Mouse (Mus musculus) MEL-GATA-1-ER (cell line): ENCODE measurements around the gene Shtn1.

ENCODE experiments used
- DNase-seq: peaks from one replicate; pipeline ENCODE4 v3.0.0-alpha.2; 2012; ENCODE audit warnings: low read depth; ENCODE audit errors: extremely low read depth

The Shtn1 gene

DNA sequence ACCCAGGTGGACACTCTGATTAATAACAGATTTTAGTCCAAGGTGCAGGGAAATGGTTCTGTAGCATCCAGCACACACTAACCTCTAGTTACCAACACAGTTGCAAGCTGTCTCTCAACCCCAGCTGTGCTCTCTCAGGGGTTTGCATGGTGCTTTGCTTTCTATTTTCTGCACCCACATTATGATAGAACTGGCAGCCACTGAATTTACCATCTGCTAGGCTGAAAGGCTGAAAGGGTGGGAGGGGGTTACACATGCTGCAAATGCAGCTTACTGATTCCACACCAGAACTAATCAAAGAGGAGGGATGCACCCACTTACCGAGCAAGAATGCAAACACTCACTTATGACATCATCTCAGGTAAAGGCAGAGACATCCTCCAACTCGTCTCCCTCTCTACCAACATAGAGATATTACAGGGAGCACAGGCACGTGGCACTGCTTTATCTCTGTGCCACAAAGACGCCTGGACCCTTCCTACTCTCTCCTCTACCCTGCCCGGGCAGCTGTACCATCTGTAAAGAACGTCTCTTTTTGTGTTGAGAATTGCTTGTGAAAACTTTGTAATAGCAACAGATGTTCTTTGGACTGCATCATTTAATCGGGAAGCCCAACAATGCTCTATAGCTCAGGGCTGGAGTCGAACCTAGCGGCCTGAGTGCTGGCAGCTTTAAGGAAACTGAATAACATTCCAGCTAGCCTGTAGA, 23.0 kb downstream of the Shtn1 start:
- DNase-seq, result no peak

DNA sequence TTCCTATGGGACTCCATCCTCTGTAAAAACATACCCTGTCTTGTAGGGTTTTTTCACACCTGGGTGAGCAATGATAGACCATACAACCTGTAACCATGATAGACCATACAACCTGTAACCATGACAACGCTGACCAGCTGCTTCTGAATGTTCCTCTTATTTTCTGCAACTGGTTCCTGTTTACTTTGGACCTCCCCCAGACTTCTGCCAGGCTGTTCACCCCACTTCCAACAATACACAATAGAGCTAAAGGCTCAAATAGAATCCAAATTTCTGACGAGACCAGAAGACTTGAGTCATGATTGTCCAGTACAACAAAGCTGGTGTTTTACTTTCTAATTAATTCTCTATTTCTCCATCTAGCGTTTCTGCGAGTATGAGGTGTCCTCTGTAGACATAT, 23.8 kb downstream of the Shtn1 start:
- no peak for DNase-seq

DNA sequence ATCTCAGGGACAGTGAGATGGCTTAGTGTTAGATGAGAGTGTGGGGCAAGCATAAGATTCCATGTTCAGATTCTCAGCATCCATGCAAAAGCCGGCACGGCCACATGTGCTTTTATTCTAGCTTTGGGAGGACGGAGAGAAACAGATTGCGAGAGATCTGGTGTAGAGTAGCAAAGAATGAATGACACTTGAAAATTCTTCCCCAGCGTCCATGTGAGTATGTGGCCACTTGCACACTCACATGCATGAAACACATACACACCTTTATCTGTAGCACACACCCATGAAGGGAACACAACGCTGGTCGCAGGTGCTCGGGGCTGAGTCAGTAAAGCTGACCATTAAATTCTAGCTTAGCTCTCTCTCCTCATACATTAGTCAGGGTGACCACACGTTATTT, 24.3 kb downstream of the Shtn1 start:
- no peak for DNase-seq

DNA sequence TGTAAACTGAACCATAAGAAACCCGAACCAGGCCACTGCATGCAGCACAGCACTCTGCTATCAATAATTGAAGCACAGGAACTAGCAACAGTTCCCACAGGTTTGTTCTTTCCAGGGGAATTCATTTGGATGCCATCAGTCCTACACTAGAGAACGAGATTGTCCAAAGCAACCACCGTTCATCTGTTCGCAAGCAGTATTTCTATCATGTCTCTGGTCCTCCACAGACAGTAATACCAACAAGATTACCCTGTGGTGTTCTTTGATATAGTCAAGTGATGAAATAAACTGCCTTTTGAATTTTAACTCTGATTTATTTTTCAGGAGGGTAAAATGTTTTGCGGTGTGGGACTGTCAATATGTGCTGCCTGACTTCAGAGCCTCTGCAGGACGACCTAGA, 27.0 kb downstream of the Shtn1 start:
- no peak for DNase-seq

DNA sequence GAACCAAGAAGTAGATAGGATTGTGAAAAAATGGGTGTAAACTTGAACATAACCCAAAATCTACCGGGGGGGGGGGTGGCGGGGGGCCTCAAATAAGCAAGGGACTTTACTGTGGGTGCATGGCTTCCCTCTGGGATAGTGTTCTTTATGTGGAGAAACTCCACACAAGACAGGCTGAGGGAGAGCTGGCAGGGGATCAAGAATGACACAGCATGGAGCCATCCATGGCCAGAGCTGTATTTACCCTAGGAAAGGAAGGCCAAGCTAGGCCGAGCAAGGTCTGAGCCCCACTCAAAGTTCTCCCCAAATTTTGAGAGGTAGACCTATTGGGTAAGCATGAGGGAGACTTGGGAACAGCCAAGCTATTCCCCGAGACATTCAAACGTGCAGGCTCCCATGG, 28.4 kb downstream of the Shtn1 start:
- DNase-seq, result no peak

DNA sequence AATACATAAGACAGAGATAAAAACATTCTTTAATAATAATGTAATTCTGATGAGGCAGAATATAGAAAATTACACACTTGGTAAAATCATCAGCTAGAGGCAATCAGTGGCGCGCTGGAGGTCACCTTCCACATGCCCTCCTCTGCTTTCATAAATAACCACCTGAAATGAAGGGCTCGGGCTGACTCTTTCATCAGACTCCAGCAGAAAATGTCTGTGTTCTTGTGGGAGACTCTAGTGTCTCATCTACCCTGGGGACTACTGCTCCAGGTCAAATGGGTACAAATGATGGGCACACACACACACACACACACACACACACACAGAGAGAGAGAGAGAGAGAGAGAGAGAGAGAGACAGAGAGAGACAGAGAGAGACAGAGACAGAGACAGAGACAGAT, 34.8 kb downstream of the Shtn1 start:
- DNase-seq, result no peak

DNA sequence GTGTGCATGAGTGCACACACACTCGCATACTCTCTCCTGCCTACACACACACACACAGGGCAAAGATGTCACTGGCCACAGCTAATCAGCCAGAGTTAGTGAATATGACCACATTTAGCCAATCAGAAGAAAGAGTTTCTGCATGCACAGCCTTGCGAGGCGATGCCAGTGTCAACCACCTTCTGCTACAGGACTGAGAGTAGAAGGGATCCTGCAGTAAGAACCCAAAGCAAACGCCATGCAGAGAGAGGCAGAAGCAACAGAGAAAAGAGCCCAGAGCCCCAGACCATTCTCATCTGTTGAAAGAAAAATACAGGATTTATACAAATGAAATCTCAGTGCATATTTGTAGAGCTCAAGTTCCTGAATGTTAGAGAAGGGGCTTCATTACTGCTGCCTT, 37.1 kb downstream of the Shtn1 start:
- no peak for DNase-seq

DNA sequence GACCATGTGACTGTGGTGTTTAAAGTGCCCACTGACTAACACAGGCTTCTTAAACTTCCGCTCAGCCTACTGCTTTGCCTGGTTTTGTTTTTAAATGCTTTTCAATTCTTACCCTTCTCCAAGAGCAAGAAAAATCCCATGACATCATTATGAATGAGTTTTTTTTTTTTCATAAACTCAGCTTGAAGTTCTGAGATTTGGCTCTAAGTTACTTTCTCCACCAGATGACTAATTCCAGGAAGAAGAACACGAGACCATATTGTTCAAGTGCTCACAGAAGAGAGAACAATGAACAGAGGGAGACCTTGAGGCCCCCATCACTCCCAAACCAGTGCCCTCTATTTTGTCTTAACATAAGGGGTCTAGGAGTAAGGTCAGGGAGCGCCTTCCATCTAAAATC, 39.1 kb downstream of the Shtn1 start:
- no peak for DNase-seq

DNA sequence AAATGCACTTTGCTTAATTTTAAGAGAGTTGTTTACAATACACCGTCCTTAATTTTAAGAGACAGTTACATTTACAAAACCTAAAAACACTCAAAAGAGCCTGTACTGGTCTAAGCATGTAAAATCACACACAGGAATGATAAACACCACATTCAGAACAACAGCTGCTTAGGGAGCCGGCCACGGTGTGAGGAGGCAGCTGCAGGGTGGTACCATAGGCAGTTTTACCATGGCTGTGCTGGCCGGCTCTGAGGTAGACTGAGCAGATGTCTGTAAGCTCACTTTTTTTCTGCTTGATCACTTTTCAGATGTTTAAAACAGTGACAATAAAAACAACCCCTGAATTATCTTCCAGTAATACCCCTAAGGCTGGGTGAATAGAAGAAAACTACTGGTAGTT, 42.7 kb downstream of the Shtn1 start:
- no peak for DNase-seq

DNA sequence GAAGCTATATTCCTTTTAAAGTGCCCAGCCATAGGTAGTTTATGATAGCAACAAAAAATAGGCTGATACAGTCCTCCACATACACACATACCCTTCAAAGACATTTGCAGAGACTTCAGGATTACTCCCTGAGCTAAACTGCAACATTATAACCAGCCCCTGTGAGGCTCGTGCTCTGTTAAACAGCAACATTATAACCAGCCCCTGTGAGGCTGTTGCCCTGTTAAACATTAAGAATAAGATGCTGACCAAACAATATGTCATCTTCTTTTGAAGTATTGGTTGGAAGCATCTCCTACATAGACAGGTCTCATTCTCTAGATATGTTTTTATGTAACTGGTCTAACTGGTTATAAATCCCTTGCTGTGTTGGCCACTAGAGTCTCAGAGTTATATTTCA, 45.7 kb downstream of the Shtn1 start:
- no peak for DNase-seq

DNA sequence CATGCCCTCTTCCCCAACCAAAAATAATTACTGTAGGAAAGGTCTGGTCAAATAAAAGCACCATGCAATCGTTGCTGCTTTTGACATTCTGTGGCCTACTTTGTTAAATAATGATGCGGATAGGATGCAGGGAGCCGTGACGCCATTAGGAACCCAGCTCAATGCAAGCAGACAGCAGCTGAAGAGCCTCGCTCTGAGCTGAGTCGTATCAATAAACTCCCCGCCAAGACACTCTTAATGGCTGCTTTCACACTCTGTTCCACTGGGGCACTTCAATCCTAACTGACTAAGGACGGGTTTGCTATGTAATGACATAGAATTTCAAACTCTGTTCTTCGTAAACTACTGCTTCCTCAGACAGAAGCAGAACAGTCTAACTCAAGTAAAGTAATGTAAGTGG, 46.9 kb downstream of the Shtn1 start:
- DNase-seq, result no peak

DNA sequence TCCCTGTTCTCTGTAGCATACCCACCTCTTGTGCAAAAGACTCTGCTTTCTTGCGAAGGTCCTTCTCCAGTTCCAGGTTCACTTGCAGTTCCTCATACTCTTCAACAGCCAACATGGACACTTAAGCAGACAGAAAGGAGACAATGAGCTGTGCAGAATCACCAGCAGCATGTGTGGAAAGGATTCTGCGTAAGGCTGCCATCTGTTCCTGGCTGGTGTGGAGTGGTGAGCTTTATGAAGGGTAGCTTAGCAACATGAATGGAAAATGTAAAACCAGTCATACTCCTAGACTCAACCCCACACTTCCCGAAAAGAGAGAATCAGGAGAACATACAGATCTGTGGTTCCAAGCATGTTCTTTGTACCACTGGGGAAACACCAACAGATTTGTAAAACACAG, 47.8 kb downstream of the Shtn1 start:
- no peak for DNase-seq

DNA sequence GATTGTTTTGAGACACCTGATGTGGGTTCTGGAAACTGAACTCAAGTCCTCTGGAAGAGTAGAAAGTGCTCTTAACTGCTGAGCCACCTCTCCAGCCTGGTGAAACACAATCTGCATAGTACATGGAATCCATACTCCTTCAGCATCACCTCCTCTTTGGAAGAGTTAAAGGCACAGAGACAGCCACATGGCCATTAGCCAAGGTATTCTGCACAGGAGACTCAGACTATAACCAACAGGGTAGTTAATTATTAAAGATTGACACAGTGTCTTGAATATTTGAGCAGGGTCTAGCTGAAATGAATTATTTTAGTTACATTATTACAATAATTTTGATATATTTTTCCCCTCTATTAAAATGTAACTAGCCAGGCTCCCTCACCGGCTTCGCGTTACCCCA, 52.0 kb downstream of the Shtn1 start:
- DNase-seq, result no peak

DNA sequence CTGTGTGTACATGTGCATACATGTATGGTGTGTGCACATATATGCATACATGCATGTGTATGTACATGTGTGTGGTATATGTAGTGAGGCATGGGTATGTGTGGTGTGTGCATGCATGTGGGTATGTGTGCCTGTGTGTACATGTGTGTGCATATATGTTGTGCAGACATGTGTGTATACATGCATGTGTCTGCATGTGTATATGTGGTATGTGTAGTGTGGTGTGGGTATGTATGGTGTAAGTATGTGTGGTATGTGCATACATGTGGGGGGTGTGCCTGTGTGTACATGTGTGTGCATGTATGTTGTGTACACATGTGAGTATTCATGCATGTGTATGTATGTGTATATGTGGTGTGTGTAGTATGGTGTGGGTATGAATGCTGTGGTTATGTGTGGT, 54.3 kb downstream of the Shtn1 start:
- DNase-seq, result no peak

DNA sequence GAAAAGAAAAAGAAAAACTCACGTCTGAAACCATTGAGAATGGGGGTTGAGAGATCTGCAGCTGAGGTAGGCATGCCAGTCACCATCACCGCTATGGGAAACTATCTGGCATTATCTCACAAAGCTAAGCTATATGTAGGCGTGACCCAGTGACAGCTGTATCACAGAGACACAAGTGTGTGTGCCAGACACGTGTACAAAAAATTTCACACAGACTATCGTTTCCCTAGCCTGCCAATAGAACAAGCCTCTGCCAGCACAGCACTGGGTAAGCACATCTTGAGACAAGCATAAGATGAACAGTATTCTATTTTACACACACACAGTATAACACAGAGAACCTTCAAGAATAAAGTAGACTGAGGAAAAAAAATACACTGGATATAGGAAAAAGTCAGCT, 65.1 kb downstream of the Shtn1 start:
- no peak for DNase-seq

DNA sequence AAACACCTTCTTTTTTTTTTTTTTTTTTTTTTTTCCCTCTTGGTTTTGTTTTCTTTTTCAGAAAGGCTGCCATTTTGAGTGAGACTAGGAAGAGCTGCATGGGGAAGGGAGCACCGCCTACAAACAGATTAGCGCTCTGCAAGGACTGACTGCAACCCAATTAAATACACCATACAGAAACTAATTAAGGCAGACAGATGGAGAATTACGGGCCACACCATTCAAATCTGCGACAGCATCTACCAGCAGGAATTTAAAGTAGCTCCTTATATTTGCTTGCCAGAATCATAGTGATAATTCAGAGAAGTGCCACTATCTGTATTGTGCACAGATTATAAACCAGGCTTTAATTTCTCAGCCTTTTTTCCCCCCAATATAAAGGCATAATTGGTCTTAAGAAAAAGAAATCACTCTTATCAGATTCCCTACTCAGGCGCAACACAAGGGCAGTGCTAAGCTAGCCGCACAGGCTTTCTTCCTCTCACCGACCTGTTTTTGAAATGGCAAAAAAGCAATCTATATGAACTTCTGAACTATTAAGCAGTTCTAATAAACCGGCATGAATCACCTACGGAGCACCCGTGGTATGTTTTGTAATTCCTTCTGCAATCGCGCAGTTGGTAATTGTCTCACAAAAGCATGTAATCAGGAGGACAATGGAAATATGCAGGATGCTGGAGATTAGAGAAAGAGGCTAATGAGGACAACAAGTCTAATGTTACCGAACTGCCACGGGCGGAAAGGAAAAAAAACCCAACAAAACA, 69.1 kb downstream of the Shtn1 start:
- no peak for DNase-seq

DNA sequence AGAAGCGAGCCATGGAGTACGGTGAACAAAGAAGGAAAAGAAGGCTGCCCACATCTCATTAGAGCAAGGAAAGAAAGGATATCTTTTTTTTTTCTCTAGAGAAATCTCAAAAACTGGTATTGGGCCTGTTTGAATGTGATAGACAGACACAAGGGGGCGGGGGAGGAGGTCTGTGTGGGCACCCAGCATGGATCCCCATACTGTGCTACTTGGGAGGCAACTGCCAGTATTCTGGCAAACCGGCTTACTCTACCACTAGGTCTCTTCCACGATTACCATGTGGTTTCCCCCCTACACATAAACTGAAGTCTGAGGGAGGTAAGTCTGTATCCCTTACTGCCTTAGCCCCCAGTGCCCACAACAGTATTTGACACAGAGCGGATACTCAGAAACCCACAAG, 73.1 kb downstream of the Shtn1 start:
- DNase-seq, result no peak

DNA sequence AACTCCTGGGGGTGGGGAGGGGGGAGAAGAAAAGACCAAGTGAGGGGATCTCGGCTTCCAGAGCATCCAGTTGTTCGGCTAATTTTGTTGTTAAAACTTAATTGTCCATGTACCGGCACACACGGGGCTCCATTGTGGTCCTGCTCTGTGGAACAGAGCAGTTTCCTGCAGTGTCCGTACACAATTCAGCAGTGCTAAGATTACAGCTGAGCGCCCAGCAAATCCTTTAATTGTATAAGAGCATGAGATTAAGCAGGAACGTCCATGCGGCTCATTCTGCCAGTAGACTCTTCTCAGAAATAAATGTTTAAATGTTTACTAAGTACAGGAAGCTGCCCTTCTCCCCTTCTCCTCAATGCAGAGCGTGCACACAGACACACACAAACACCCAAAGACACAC, 94.3 kb downstream of the Shtn1 start:
- no peak for DNase-seq

DNA sequence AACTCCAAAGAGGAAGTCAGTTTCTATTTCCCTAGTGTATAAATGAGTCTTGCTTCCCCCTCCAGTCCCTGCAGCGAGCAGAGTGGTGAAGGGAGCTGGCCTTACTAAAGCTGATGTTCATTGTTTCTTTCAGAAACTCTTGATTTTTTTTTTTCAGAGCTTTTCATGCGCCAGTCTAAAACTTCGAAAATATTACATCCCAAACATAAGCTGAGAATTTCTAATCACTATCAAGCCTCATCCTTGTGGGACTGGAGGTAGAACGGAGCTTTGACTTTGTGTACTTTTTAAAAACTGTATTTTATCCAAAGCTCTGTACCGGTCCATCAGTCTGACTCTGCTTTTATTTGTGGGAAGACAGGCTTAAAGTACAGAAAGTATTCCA, 95.9 kb downstream of the Shtn1 start:
- no peak for DNase-seq

DNA sequence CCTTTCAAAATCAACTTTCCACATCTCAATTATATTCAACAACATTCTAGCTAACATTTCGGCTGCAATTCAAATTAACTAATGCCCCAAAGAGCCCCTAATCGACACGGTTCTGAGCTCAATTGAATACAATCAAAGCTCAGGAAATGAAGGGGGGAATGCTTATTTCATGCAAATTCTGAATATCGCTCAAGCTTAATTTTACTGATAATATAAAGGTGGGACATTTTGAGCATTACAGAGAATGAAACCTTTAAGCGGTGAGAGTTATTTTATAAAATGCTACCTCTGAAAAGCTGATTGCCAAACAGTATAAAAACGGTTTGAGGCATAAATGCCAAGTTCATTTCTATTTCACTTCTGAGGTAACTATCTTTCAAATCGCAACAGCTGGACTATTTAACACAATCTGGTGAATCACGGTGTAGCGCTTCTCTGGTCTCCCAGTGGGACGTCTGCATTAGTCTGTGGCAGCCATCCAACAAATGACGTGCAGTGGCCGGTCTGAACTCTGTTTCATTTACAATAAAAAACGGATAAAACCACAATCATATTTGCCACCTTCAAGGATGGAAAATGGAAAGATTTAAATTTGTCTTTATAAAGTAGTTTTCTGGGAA, 96.4 kb downstream of the Shtn1 start:
- peak; percentile 41 for DNase-seq

DNA sequence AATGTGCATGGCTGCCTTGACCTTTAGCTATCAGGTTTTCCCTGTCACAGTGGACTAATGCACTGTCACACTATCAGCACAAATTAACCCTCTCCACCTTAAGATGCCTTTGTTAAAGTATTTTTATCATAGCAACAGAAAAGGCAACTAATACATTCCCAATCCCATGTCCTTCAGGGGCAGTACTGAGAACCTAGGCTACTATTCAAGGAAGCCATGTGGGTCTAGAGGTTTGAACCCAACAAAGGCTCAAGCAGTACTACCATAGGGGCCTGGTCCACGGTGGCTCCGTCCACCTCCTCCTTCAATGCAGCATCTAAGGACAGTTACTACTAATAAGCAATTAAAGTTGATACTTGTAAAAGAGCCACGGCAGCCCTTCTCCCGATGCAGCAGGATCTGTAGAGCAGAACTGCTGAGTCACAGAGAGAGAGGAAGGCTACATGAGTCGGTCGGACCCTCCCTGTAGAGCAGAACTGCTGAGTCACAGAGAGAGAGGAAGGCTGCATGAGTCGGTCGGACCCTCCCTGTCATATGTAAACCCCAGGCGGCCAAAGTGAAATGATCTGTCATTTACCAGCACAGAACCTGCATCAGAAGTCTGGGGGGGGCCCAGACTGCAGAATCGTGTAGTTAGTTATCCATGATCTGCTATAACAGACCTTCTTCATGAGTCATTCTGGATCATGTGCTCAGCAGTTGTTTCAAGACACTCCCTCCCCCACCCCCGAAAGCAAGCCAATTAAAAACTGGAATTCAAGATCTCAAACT, 97.3 kb downstream of the Shtn1 start:
- peak; percentile 93 for DNase-seq

DNA sequence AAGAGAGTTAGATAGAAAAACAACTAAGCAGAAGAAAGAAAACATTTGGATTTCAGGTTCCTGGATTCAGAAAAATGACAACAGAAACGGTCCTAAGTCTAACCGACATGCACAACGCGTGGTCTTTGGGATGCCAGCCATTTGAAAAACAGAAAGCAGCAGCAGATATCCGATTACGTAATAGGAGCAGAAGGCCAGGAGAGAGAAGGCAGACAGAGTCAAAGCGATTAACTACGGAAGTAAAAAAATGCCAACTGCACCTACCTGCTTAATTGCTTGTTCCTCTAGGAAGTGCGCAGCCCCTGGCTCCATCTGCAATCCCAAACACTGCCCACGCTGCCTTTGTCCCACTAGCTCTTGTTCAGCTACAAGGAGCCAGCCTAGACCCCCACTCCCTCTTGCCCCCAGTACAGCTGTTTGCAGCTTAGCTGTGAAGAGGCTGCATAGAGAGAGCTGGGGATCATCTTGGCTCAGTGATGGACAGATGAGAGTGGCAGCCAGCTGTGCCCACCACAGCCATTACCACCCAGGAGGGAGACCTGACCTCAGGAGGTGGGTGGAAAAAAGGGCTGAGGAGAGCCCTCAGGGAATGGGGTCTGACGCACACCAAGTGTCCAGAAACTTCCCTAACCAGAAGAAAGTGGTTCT, 100.6 kb downstream of the Shtn1 start:
- DNase-seq, result no peak
